ENCODE assay signal across 17 mouse cellular contexts in genomic region chr2:170206870-170207269, GRCm38 (mm10). TPM values are rescaled to one million over a fixed set of nuclear protein-coding genes. Genes with fewer than 3 reads are reported as not detected.
DNase-seq lines count a peak whose midpoint lies in the region; ATAC-seq and TF ChIP-seq lines count a peak whose summit lies in the region.
"Had no signal": no experiment of that assay in that cellular context is flagged by ENCODE, and none has a peak within 500 bp of the region (broad histone marks: within the 10 kb centered on the region; RNA-seq: fewer than 3 reads in every experiment).

No protein-coding gene starts in this region.

- H3K4me1 ChIP-seq in hindbrain, embryonic 10.5 days (replicated peaks), result peaks cover 46% of the 10 kb centered on the region
- peaks cover 24% of the 10 kb centered on the region for H3K4me1 ChIP-seq in hindbrain, embryonic 13.5 days (replicated peaks)
- peaks cover 10% of the 10 kb centered on the region for H3K4me1 ChIP-seq in midbrain, embryonic 11.5 days (ENCODE audit: control insufficient read depth, insufficient read depth, low read length)
- H3K4me1 ChIP-seq in midbrain, embryonic 13.5 days (replicated peaks), result peaks cover 31% of the 10 kb centered on the region
- H3K4me1 ChIP-seq in MEL (ENCODE audit: control insufficient read depth in 1 of 2, insufficient read depth in 2 of 2, low read length in 2 of 2), result peaks cover 0 to 13% of the 10 kb centered on the region in 2 experiments; a peak in 2 of 4 replicates
- peaks cover 38% of the 10 kb centered on the region for H3K4me1 ChIP-seq in liver, embryonic 12.5 days

- no peak for TF ChIP-seq CTCF in MEL (IDR thresholded peaks at IDR 0.05 in 2 of 3, conservative IDR thresholded peaks at IDR 0.05 in 1 of 3; ENCODE audit: control insufficient read depth in 1 of 3, insufficient read depth in 1 of 3, low read depth in 2 of 3, low read length in 3 of 3, poor library complexity in 1 of 3, severe bottlenecking in 1 of 3)

- no peak for ATAC-seq in hindbrain, embryonic 13.5 days (ENCODE audit: low FRiP score)
- ATAC-seq in midbrain, embryonic 11.5 days (ENCODE audit: low FRiP score), result 0 out of 2 replicates have a peak, but pooled peaks have one; percentile 15
- ATAC-seq in midbrain, embryonic 13.5 days, result no peak
- no peak for ATAC-seq in liver, embryonic 12.5 days
- ATAC-seq: CD4-positive, CD25-positive, alpha-beta regulatory T cell, adult 4 months had no signal

- H3K4me2 ChIP-seq in hindbrain, embryonic 13.5 days, result no peak overlapping the region
- no peak overlapping the region for H3K4me2 ChIP-seq in midbrain, embryonic 11.5 days
- no peak overlapping the region for H3K4me2 ChIP-seq in midbrain, embryonic 13.5 days (replicated peaks)
- peak overlapping the region; percentile 91 for H3K4me2 ChIP-seq in liver, embryonic 12.5 days

- TF ChIP-seq RAD21 in MEL (IDR thresholded peaks at IDR 0.05; ENCODE audit: low read depth, low read length), result no peak

- TF ChIP-seq EP300 in MEL (IDR thresholded peaks at IDR 0.05; ENCODE audit: low read depth in 1 of 2, low read length in 2 of 2), result no peak

- H3K4me3 ChIP-seq in hindbrain, embryonic 10.5 days, result no peak overlapping the region; the same call in 1 of the 2 replicates
- no peak overlapping the region for H3K4me3 ChIP-seq in hindbrain, embryonic 13.5 days
- H3K4me3 ChIP-seq in midbrain, embryonic 11.5 days (ENCODE audit: low read depth, low read length), result no peak overlapping the region
- no peak overlapping the region for H3K4me3 ChIP-seq in midbrain, embryonic 13.5 days (replicated peaks)
- H3K4me3 ChIP-seq in MEL (ENCODE audit: control insufficient read depth in 1 of 2, insufficient read depth in 1 of 2, low read depth in 2 of 2, low read length in 2 of 2), result peak overlapping the region in 1 of 2 experiments; percentile 28; a peak in 2 of 4 replicates
- H3K4me3 ChIP-seq in liver, embryonic 12.5 days, result peak overlapping the region; percentile 61; the same call in 1 of the 2 replicates
- H3K4me3 ChIP-seq: limb, embryonic 15.5 days had no signal

- no peak for TF ChIP-seq POLR2A in MEL (IDR thresholded peaks at IDR 0.05; ENCODE audit: control insufficient read depth in 1 of 2, insufficient read depth in 1 of 2, low read depth in 1 of 2, low read length in 2 of 2, poor library complexity in 1 of 2)

- H3K27ac ChIP-seq in hindbrain, embryonic 10.5 days, result peak overlapping the region; percentile 3; the same call in 1 of the 2 replicates
- H3K27ac ChIP-seq in hindbrain, embryonic 13.5 days, result no peak overlapping the region
- no peak overlapping the region for H3K27ac ChIP-seq in midbrain, embryonic 11.5 days (ENCODE audit: low read depth, low read length)
- no peak overlapping the region for H3K27ac ChIP-seq in midbrain, embryonic 13.5 days
- H3K27ac ChIP-seq in MEL (ENCODE audit: control insufficient read depth, low read depth, low read length), result peak overlapping the region; percentile 100
- peak overlapping the region; percentile 87 for H3K27ac ChIP-seq in liver, embryonic 12.5 days
- H3K27ac ChIP-seq: hindbrain, embryonic 14.5 days; limb, embryonic 15.5 days had no signal

- no peak for DNase-seq in hindbrain, embryonic 10.5 days (ENCODE audit: low spot score)
- DNase-seq in midbrain, embryonic 11.5 days (ENCODE audit: low spot score, missing footprints), result no peak
- no peak for DNase-seq in MEL (ENCODE audit: low read depth, low spot score)
- no peak for DNase-seq in adrenal gland, postnatal 36 days
- DNase-seq in c-Kit-positive CD71-positive TER-119-positive erythroid progenitor cells, embryonic 14.5 days (ENCODE audit: low spot score), result no peak
- DNase-seq: adrenal gland, postnatal 25 days; gastrocnemius, postnatal 36 days; kidney, postnatal 10 days; layer of hippocampus, postnatal 36 days; right cerebral cortex, adult 18-20 months had no signal

- peaks cover 2% of the 10 kb centered on the region; the same call in 1 of the 2 replicates for H3K79me2 ChIP-seq in MEL (ENCODE audit: control insufficient read depth, insufficient read depth, low read length, poor library complexity)

- no peak overlapping the region for H3K9ac ChIP-seq in hindbrain, embryonic 13.5 days
- H3K9ac ChIP-seq in midbrain, embryonic 11.5 days (ENCODE audit: low read length), result no peak overlapping the region
- H3K9ac ChIP-seq in midbrain, embryonic 13.5 days (replicated peaks), result no peak overlapping the region
- peak overlapping the region; percentile 39 for H3K9ac ChIP-seq in MEL (ENCODE audit: control insufficient read depth, low read depth, low read length, poor library complexity, severe bottlenecking)
- 0 out of 2 replicates have a peak overlapping the region, but pooled peaks have one; percentile 40 for H3K9ac ChIP-seq in liver, embryonic 12.5 days
- H3K9ac ChIP-seq: hindbrain, embryonic 14.5 days; limb, embryonic 15.5 days had no signal

- WGBS in hindbrain, embryonic 10.5 days, result 51% methylated on average over 14 of the region's 14 CpGs
- 41% methylated on average over 14 of the region's 14 CpGs for WGBS in hindbrain, embryonic 13.5 days
- WGBS in midbrain, embryonic 11.5 days, result 60% methylated on average over 14 of the region's 14 CpGs
- WGBS in midbrain, embryonic 13.5 days, result 56% methylated on average over 14 of the region's 14 CpGs
- 51% methylated on average over 14 of the region's 14 CpGs for WGBS in liver, embryonic 12.5 days (ENCODE audit: insufficient replicate concordance)

- H3K36me3 ChIP-seq in hindbrain, embryonic 10.5 days, result no peaks in the 10 kb centered on the region
- no peaks in the 10 kb centered on the region for H3K36me3 ChIP-seq in hindbrain, embryonic 13.5 days
- no peaks in the 10 kb centered on the region for H3K36me3 ChIP-seq in midbrain, embryonic 11.5 days (ENCODE audit: control insufficient read depth, insufficient read depth, low read length)
- no peaks in the 10 kb centered on the region for H3K36me3 ChIP-seq in midbrain, embryonic 13.5 days
- H3K36me3 ChIP-seq in MEL (ENCODE audit: control insufficient read depth in 1 of 2, insufficient read depth in 2 of 2, low read length in 2 of 2), result peaks cover 0 to 10% of the 10 kb centered on the region in 2 experiments; a peak in 2 of 4 replicates
- no peaks in the 10 kb centered on the region for H3K36me3 ChIP-seq in liver, embryonic 12.5 days
- H3K36me3 ChIP-seq: limb, embryonic 15.5 days had no signal

- peaks cover 9% of the 10 kb centered on the region; the same call in 1 of the 2 replicates for H3K27me3 ChIP-seq in hindbrain, embryonic 10.5 days (ENCODE audit: insufficient read depth, poor library complexity, severe bottlenecking)
- no peaks in the 10 kb centered on the region for H3K27me3 ChIP-seq in hindbrain, embryonic 13.5 days
- no peaks in the 10 kb centered on the region; the same call in 1 of the 2 replicates for H3K27me3 ChIP-seq in midbrain, embryonic 11.5 days (ENCODE audit: control insufficient read depth, insufficient read depth, low read length)
- peaks cover 11% of the 10 kb centered on the region; the same call in 1 of the 2 replicates for H3K27me3 ChIP-seq in midbrain, embryonic 13.5 days
- no peaks in the 10 kb centered on the region for H3K27me3 ChIP-seq in MEL (ENCODE audit: control insufficient read depth in 1 of 2, insufficient read depth in 2 of 2, low read length in 2 of 2)
- H3K27me3 ChIP-seq in liver, embryonic 12.5 days (replicated peaks), result no peaks in the 10 kb centered on the region
- H3K27me3 ChIP-seq: limb, embryonic 15.5 days; megakaryocyte, embryonic 14.5 days had no signal

- no peaks in the 10 kb centered on the region for H3K9me3 ChIP-seq in hindbrain, embryonic 10.5 days
- no peaks in the 10 kb centered on the region for H3K9me3 ChIP-seq in hindbrain, embryonic 13.5 days
- H3K9me3 ChIP-seq in midbrain, embryonic 11.5 days (ENCODE audit: control insufficient read depth, low read length), result no peaks in the 10 kb centered on the region
- no peaks in the 10 kb centered on the region for H3K9me3 ChIP-seq in midbrain, embryonic 13.5 days
- no peaks in the 10 kb centered on the region for H3K9me3 ChIP-seq in MEL (replicated peaks; ENCODE audit: insufficient read depth, low read length)
- H3K9me3 ChIP-seq in liver, embryonic 12.5 days (replicated peaks), result no peaks in the 10 kb centered on the region
- H3K9me3 ChIP-seq: limb, embryonic 15.5 days; megakaryocyte, embryonic 14.5 days had no signal

TF ChIP-seq in MEL, 35 proteins besides CTCF, POLR2A, EP300 and RAD21:
- TF ChIP-seq TBP (IDR thresholded peaks at IDR 0.05; ENCODE audit: low read depth, low read length) (no peak), GATA1 (IDR thresholded peaks at IDR 0.05; ENCODE audit: low read depth, low read length) (no peak), RCOR1 (IDR thresholded peaks at IDR 0.05; ENCODE audit: low read depth, low read length) (no peak), USF1 (IDR thresholded peaks at IDR 0.05; ENCODE audit: low read depth, low read length) (no peak), JUND (IDR thresholded peaks at IDR 0.05; ENCODE audit: low read depth, low read length) (no peak), SIN3A (IDR thresholded peaks at IDR 0.05; ENCODE audit: low read length) (no peak), MEF2A (IDR thresholded peaks at IDR 0.05; ENCODE audit: extremely low read depth, insufficient replicate concordance, low read depth, low read length, poor library complexity, severe bottlenecking) (no peak), POLR2AphosphoS5 (IDR thresholded peaks at IDR 0.05; ENCODE audit: borderline replicate concordance, low read depth, low read length) (no peak), TAL1 (IDR thresholded peaks at IDR 0.05; ENCODE audit: low read length) (no peak)
TF ChIP-seq in MEL: peak in this region for 0.

RNA-seq across cellular contexts. Expression of gene Zfp217, which starts 59.0 kb away (rescaled TPM):
- polyA plus RNA-seq in hindbrain, embryonic 10.5 days (2016; fragmentation: Nextera tagmentation; extraction: Ambion mirVana), result 3.0 TPM in 2 replicates
- 1.9 and 2.3 TPM in 2 replicates for polyA plus RNA-seq in hindbrain, embryonic 13.5 days (2015; fragmentation: Nextera tagmentation; extraction: Ambion mirVana)
- 3.0 and 3.2 TPM in 2 replicates for polyA plus RNA-seq in midbrain, embryonic 11.5 days (2014; fragmentation: Nextera tagmentation; extraction: Ambion mirVana)
- 1.8 and 1.9 TPM in 2 replicates for polyA plus RNA-seq in midbrain, embryonic 13.5 days (2015; fragmentation: Nextera tagmentation; extraction: Ambion mirVana)
- 21.7 and 29.3 TPM in 2 replicates for total RNA-seq in MEL (2012; rRNA removed)
- polyA plus RNA-seq in MEL (2012; ENCODE audit: insufficient read depth in 1 of 2, insufficient read length in 2 of 2, low read depth in 1 of 2, low replicate concordance in 2 of 2, missing spikeins in 1 of 2), result 10 to 100 TPM; 25.5 to 34.9 TPM
- polyA plus RNA-seq in liver, embryonic 12.5 days (2016; fragmentation: Nextera tagmentation; extraction: Ambion mirVana), result 3.8 and 4.5 TPM in 2 replicates
- 10 to 100 TPM; 23.9 to 24.2 TPM for total RNA-seq in adrenal gland, postnatal 36 days (2021)

Comparison
In these comparisons a context has a peak if more than half of its experiments do, and no peak if none do; other contexts are left out.
1. H3K27ac ChIP-seq: peak in hindbrain, embryonic 10.5 days (single experiment), MEL (single experiment) and liver, embryonic 12.5 days (single experiment); none in hindbrain, embryonic 13.5 days (single experiment), midbrain, embryonic 11.5 days (single experiment) and midbrain, embryonic 13.5 days (single experiment).
2. H3K9ac ChIP-seq: peak in MEL (single experiment) and liver, embryonic 12.5 days (single experiment); none in hindbrain, embryonic 13.5 days (single experiment), midbrain, embryonic 11.5 days (single experiment) and midbrain, embryonic 13.5 days (single experiment).